Comparison of ENCODE assay signal across 19 mouse cellular contexts in genomic region chr3:153313583-153313982, GRCm38 (mm10).
DNase-seq lines count a peak whose midpoint lies in the region; ATAC-seq and TF ChIP-seq lines count a peak whose summit lies in the region.
"Had no signal": no experiment of that assay in that cellular context is flagged by ENCODE, and none has a peak within 500 bp of the region (broad histone marks: within the 10 kb centered on the region; RNA-seq: fewer than 3 reads in every experiment).

No protein-coding gene starts in this region.

- no peak for DNase-seq in kidney, postnatal 0 days (ENCODE audit: low spot score)
- DNase-seq in kidney, adult 9 months, result no peak
- peak; percentile 11 for DNase-seq in ES-CJ7 (ENCODE audit: low read depth, low spot score)
- peak; percentile 1 for DNase-seq in splenic B cell, adult 2 months (ENCODE audit: low read depth, low spot score)
- no peak for DNase-seq in adrenal gland, adult (ENCODE audit: inconsistent age in 2 of 2, low spot score in 1 of 2)
- DNase-seq: adrenal gland, postnatal 25 days; cerebellum, adult 8-10 months; forebrain, postnatal 0 days; heart, adult 2 months; kidney, postnatal 10 days; thymus, postnatal 14 days had no signal

- ATAC-seq in kidney, postnatal 0 days (replicated peaks; ENCODE audit: low FRiP score, low read depth), result 0 out of 2 replicates have a peak, but pooled peaks have one; percentile 17
- peak; percentile 39 to 46; a peak in 3 of 4 replicates for ATAC-seq in hematopoietic stem cell, adult 5-6 weeks (replicated peaks in 1 of 2; ENCODE audit: insufficient read depth in 1 of 2, low FRiP score in 2 of 2, low TSS enrichment in 1 of 2, low read depth in 1 of 2, poor library complexity in 2 of 2, severe bottlenecking in 2 of 2)
- ATAC-seq in forebrain, embryonic 15.5 days (replicated peaks), result no peak
- ATAC-seq: forebrain, postnatal 0 days; intestine, embryonic 15.5 days had no signal

- no peak overlapping the region for H3K4me3 ChIP-seq in kidney, postnatal 0 days (replicated peaks; ENCODE audit: low read depth, low read length)
- H3K4me3 ChIP-seq in forebrain, embryonic 15.5 days, result no peak overlapping the region
- H3K4me3 ChIP-seq: embryonic facial prominence, embryonic 13.5 days; heart, adult 2 months; hindbrain, embryonic 13.5 days; intestine, embryonic 15.5 days; layer of hippocampus, adult 2 months; megakaryocyte, embryonic 14.5 days; neural tube, embryonic 12.5 days had no signal

- no peak overlapping the region for H3K9ac ChIP-seq in kidney, postnatal 0 days (ENCODE audit: low read depth, low read length)
- no peak overlapping the region for H3K9ac ChIP-seq in forebrain, embryonic 15.5 days (replicated peaks)
- H3K9ac ChIP-seq: embryonic facial prominence, embryonic 13.5 days; forebrain, postnatal 0 days; hindbrain, embryonic 13.5 days; intestine, embryonic 15.5 days; neural tube, embryonic 12.5 days had no signal

- H3K27me3 ChIP-seq in kidney, postnatal 0 days (ENCODE audit: insufficient read depth, low read length), result no peaks in the 10 kb centered on the region
- no peaks in the 10 kb centered on the region for H3K27me3 ChIP-seq in splenic B cell, adult 2 months (ENCODE audit: control insufficient read depth, insufficient read depth, low read length, poor library complexity, severe bottlenecking)
- no peaks in the 10 kb centered on the region for H3K27me3 ChIP-seq in forebrain, embryonic 15.5 days
- H3K27me3 ChIP-seq: embryonic facial prominence, embryonic 13.5 days; hindbrain, embryonic 13.5 days; intestine, embryonic 15.5 days; megakaryocyte, embryonic 14.5 days; neural tube, embryonic 12.5 days had no signal

- H3K27ac ChIP-seq in kidney, postnatal 0 days, result no peak overlapping the region
- H3K27ac ChIP-seq in forebrain, embryonic 15.5 days (replicated peaks), result no peak overlapping the region
- H3K27ac ChIP-seq: embryonic facial prominence, embryonic 13.5 days; heart, adult 2 months; hindbrain, embryonic 13.5 days; intestine, embryonic 15.5 days; layer of hippocampus, adult 2 months; neural tube, embryonic 12.5 days had no signal

- H3K4me1 ChIP-seq in kidney, postnatal 0 days (replicated peaks; ENCODE audit: insufficient read depth, low read length), result no peaks in the 10 kb centered on the region
- H3K4me1 ChIP-seq in forebrain, embryonic 15.5 days, result no peaks in the 10 kb centered on the region
- H3K4me1 ChIP-seq: embryonic facial prominence, embryonic 13.5 days; hindbrain, embryonic 13.5 days; intestine, embryonic 15.5 days; neural tube, embryonic 12.5 days had no signal

- H3K4me2 ChIP-seq in kidney, postnatal 0 days (ENCODE audit: low read length), result no peak overlapping the region
- H3K4me2 ChIP-seq in forebrain, embryonic 15.5 days (replicated peaks), result no peak overlapping the region
- H3K4me2 ChIP-seq: embryonic facial prominence, embryonic 13.5 days; hindbrain, embryonic 13.5 days; intestine, embryonic 15.5 days; neural tube, embryonic 12.5 days had no signal

- WGBS in kidney, postnatal 0 days, result 75% methylated on average over 9 of the region's 9 CpGs
- WGBS in forebrain, embryonic 15.5 days, result 82% methylated on average over 9 of the region's 9 CpGs

- no peaks in the 10 kb centered on the region for H3K36me3 ChIP-seq in kidney, postnatal 0 days (ENCODE audit: insufficient read depth, low read length)
- H3K36me3 ChIP-seq in splenic B cell, adult 2 months (ENCODE audit: control insufficient read depth, insufficient read depth, low read length, poor library complexity, severe bottlenecking), result no peaks in the 10 kb centered on the region
- H3K36me3 ChIP-seq in forebrain, embryonic 15.5 days, result no peaks in the 10 kb centered on the region
- H3K36me3 ChIP-seq: embryonic facial prominence, embryonic 13.5 days; hindbrain, embryonic 13.5 days; intestine, embryonic 15.5 days; neural tube, embryonic 12.5 days had no signal

- no peak for TF ChIP-seq CTCF in kidney, postnatal 0 days (IDR thresholded peaks at IDR 0.05; ENCODE audit: low read depth)

- H3K9me3 ChIP-seq in kidney, postnatal 0 days (replicated peaks; ENCODE audit: low read length), result no peaks in the 10 kb centered on the region
- H3K9me3 ChIP-seq in forebrain, embryonic 15.5 days, result no peaks in the 10 kb centered on the region
- H3K9me3 ChIP-seq: embryonic facial prominence, embryonic 13.5 days; hindbrain, embryonic 13.5 days; intestine, embryonic 15.5 days; neural tube, embryonic 12.5 days had no signal

Comparison
In these comparisons a context has a peak if more than half of its experiments do, and no peak if none do; other contexts are left out.
1. DNase-seq: peak in ES-CJ7 (single experiment) and splenic B cell, adult 2 months (single experiment); none in kidney, postnatal 0 days (single experiment), kidney, adult 9 months (single experiment) and adrenal gland, adult (0 of 2).